Mouse (Mus musculus) megakaryocyte, embryonic 14.5 days (primary cell): ENCODE measurements around the gene Foxn4.

Source experiments
- FLI1 ChIP-seq: IDR thresholded peaks from 2 replicates; pipeline ENCODE4 v1.6.1; 2012; ENCODE audit warnings: low read length, inconsistent platforms, mixed read lengths
- GATA1 ChIP-seq: IDR thresholded peaks from 3 replicates; pipeline ENCODE4 v1.6.1; 2012; ENCODE audit warnings: mixed read lengths, low read length, inconsistent platforms, borderline replicate concordance

DNA sequence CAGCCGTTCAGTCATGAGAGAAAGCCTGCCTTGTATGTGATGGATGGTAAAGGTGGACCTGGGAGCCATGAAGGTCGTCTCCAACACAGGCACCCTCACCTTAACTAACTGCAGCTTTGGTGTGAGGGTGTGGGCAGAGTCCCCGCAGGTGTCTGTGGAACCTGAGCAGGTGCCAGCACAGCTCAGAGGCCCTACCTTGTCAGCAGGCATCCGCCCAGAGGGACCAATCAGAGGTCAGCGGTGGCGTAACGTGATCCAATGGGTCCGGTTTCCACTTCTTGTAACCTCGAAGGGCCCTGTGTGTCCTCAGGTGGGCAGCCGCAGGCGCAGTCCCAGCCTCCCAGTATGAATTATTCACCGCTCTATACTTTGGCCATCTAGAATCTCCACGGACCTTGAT lies 15.3 kb upstream of the Foxn4 start, which contains the start of gene Myo1h:
- no peak for TF ChIP-seq GATA1
- no peak for TF ChIP-seq FLI1
